Mouse (Mus musculus) CH12.LX (cell line): Measurements from ENCODE around the gene Nebl.

Experiments used
- EP300 ChIP-seq: IDR thresholded peaks from 2 replicates; pipeline ENCODE4 v1.6.1; 2011; ENCODE audit warnings: low read length, improper control_type of control experiment
- ETS1 ChIP-seq: conservative IDR thresholded peaks from 2 replicates; pipeline ENCODE4 v1.6.1; 2012; ENCODE audit warnings: low read depth, mild to moderate bottlenecking, inconsistent platforms, low read length, improper control_type of control experiment, moderate library complexity
- MXI1 ChIP-seq: IDR thresholded peaks from 2 replicates; pipeline ENCODE4 v1.6.1; 2011; ENCODE audit warnings: mild to moderate bottlenecking, low read depth, low read length, improper control_type of control experiment

DNA sequence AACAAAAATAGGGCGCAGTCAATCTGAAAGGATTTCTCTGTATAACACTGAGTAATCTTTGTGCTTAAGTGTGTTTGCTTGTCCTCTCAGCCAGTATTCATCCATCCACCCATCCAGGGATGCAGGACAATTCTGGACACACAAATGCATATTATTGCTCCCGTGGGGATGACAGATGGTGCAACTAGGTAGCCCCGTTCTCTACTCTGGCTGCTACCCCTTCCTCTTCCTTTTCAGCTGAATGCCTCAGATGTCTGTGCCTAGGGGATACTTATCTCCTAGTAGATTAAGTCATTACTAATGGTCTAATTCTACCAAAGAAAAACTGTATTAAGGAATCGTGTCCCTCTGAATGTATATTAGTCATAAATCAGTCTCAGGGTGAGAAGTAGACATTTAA is 296.0 kb downstream of the Nebl start:
- no peak for TF ChIP-seq EP300
- no peak for TF ChIP-seq MXI1
- TF ChIP-seq ETS1: no peak
